Mouse (Mus musculus) lung, embryonic 15.5 days (tissue): ENCODE measurements around the gene Figla. TPM values are rescaled to one million over a fixed set of nuclear protein-coding genes. Genes with fewer than 3 reads are reported as not detected.
"Not testable (repeated sequence)": the region's sequence is repeated elsewhere in the genome, so short reads cannot be mapped to it uniquely, and the experiment has no call there.

ENCODE experiments used
- ATAC-seq: fragments of 200-750 bp; cut with Nextera tagmentation; 2 replicates; pipeline ENCODE4 v1.8.0; 2017; ENCODE audit warnings: moderate number of reproducible peaks, borderline replicate concordance; ENCODE audit not compliant: low FRiP score, low TSS enrichment; ENCODE audit errors: extremely low read depth
- H3K27ac ChIP-seq: fragments of 300-500 bp; sonication (generic); 2 replicates; pipeline ENCODE4 v1.5.1; 2015; ENCODE audit warnings: moderate library complexity, mild to moderate bottlenecking, inconsistent platforms
- H3K27me3 ChIP-seq: fragments of 300-500 bp; sonication (generic); 2 replicates; pipeline ENCODE4 v1.6.1; 2015; ENCODE audit warnings: inconsistent platforms
- H3K36me3 ChIP-seq: fragments of 300-500 bp; sonication (generic); 2 replicates; pipeline ENCODE4 v1.6.1; 2015; ENCODE audit warnings: inconsistent platforms
- H3K4me1 ChIP-seq: fragments of 300-500 bp; sonication (generic); 2 replicates; pipeline ENCODE4 v1.6.1; 2015; ENCODE audit warnings: inconsistent platforms
- H3K4me2 ChIP-seq: fragments of 300-500 bp; sonication (generic); 2 replicates; pipeline ENCODE4 v1.6.1; 2015; ENCODE audit warnings: inconsistent platforms, mild to moderate bottlenecking, moderate library complexity
- H3K4me3 ChIP-seq: fragments of 300-500 bp; sonication (generic); 2 replicates; pipeline ENCODE4 v1.5.1; 2015; ENCODE audit warnings: mild to moderate bottlenecking, inconsistent platforms
- H3K9ac ChIP-seq: fragments of 300-500 bp; sonication (generic); 2 replicates; pipeline ENCODE4 v1.6.1; 2015; ENCODE audit warnings: inconsistent platforms
- H3K9me3 ChIP-seq: fragments of 300-500 bp; sonication (generic); 2 replicates; pipeline ENCODE4 v1.6.1; 2016; ENCODE audit warnings: inconsistent platforms
- WGBS: fragments of 180-500 bp; shearing (Covaris S2); methylation state at CpG from one replicate; pipeline ENCODE4 v1.1.7; 2015; 5-methylcytosine and 5-hydroxymethylcytosine counted together
- polyA plus RNA-seq: library from polyadenylated mRNA; unstranded; fragments of >200 nt; fragmentation: Nextera tagmentation; extraction: Ambion mirVana; gene quantifications from 2 replicates; pipeline ENCODE4 v1.2.1, GENCODE M21; 2015

Gene Figla
- polyA plus RNA-seq, 1 experiment from 2014 or later, result not detected

- H3K36me3 ChIP-seq, result no peaks in the 10 kb centered on the region
- ATAC-seq, result no peak
- H3K4me3 ChIP-seq, result no peak overlapping the region
- no peaks in the 10 kb centered on the region for H3K9me3 ChIP-seq
- H3K4me1 ChIP-seq, result peaks cover 3% of the 10 kb centered on the region; the same call in 1 of the 2 replicates
- H3K27ac ChIP-seq, result no peak overlapping the region
- WGBS, result 75% methylated on average over 18 of the region's 18 CpGs
- no peak overlapping the region for H3K4me2 ChIP-seq
- H3K9ac ChIP-seq, result no peak overlapping the region
- H3K27me3 ChIP-seq, result no peaks in the 10 kb centered on the region
These were observed 12.5 kb upstream of the Figla start for GRCm38 (mm10) chr6:86003405-86003925.

GRCm38 (mm10) chr6:86004271-86005148, 11.5 kb upstream of the Figla start:
- no peaks in the 10 kb centered on the region for H3K27me3 ChIP-seq
- peak overlapping the region; percentile 42 for H3K4me2 ChIP-seq
- peaks cover 3% of the 10 kb centered on the region; the same call in 1 of the 2 replicates for H3K4me1 ChIP-seq
- no peaks in the 10 kb centered on the region for H3K9me3 ChIP-seq
- peak; percentile 79; the same call in 1 of the 2 replicates for ATAC-seq
- no peaks in the 10 kb centered on the region for H3K36me3 ChIP-seq
- no peak overlapping the region for H3K27ac ChIP-seq
- H3K4me3 ChIP-seq, result no peak overlapping the region
- WGBS, result 11% methylated on average over 18 of the region's 18 CpGs
- 0 out of 2 replicates have a peak overlapping the region, but pooled peaks have one; percentile 16 for H3K9ac ChIP-seq

GRCm38 (mm10) chr6:86009980-86010379, 6.0 kb upstream of the Figla start:
- no peaks in the 10 kb centered on the region for H3K27me3 ChIP-seq
- no peak overlapping the region for H3K9ac ChIP-seq
- H3K4me1 ChIP-seq, result no peaks in the 10 kb centered on the region
- H3K4me2 ChIP-seq, result no peak overlapping the region
- no peak overlapping the region for H3K27ac ChIP-seq
- no peak for ATAC-seq
- H3K4me3 ChIP-seq, result no peak overlapping the region
- WGBS, result 39% methylated on average over 4 of the region's 4 CpGs
- H3K9me3 ChIP-seq, result no peaks in the 10 kb centered on the region
- no peaks in the 10 kb centered on the region for H3K36me3 ChIP-seq

- H3K36me3 ChIP-seq, result not testable (repeated sequence)
These were observed 1.2 kb upstream of the Figla start for GRCm38 (mm10) chr6:86014812-86015211.

GRCm38 (mm10) chr6:86016793-86017350, 901 bp downstream of the Figla start:
- H3K36me3 ChIP-seq, result no peaks in the 10 kb centered on the region
- H3K4me3 ChIP-seq, result no peak overlapping the region
- no peak overlapping the region for H3K4me2 ChIP-seq
- no peak overlapping the region for H3K27ac ChIP-seq
- peaks cover 11% of the 10 kb centered on the region for H3K4me1 ChIP-seq
- H3K9ac ChIP-seq, result no peak overlapping the region
- no peak for ATAC-seq
- 73% methylated on average over 23 of the region's 23 CpGs for WGBS
- no peaks in the 10 kb centered on the region for H3K27me3 ChIP-seq
- H3K9me3 ChIP-seq, result no peaks in the 10 kb centered on the region

More at GRCm38 (mm10) chr6:86014812-86015211, 1.2 kb upstream of the Figla start:
- not testable (repeated sequence) for H3K4me1 ChIP-seq, H3K4me3 ChIP-seq, H3K27ac ChIP-seq, H3K9me3 ChIP-seq, H3K27me3 ChIP-seq, ATAC-seq, H3K9ac ChIP-seq, H3K4me2 ChIP-seq
- WGBS, result 51% methylated on average over 5 of the region's 5 CpGs

GRCm38 (mm10) chr6:86019415-86020237, 3.7 kb downstream of the Figla start:
- H3K4me2 ChIP-seq, result no peak overlapping the region
- H3K4me1 ChIP-seq, result peaks cover 11% of the 10 kb centered on the region
- H3K27me3 ChIP-seq, result no peaks in the 10 kb centered on the region
- no peak overlapping the region for H3K9ac ChIP-seq
- 26% methylated on average over 4 of the region's 4 CpGs for WGBS
- no peak overlapping the region for H3K4me3 ChIP-seq
- ATAC-seq, result no peak
- H3K9me3 ChIP-seq, result no peaks in the 10 kb centered on the region
- no peaks in the 10 kb centered on the region for H3K36me3 ChIP-seq
- 0 out of 2 replicates have a peak overlapping the region, but pooled peaks have one; percentile 29 for H3K27ac ChIP-seq

GRCm38 (mm10) chr6:86020948-86021347, 5.0 kb downstream of the Figla start:
- Histone ChIP-seq H3K36me3 (no peaks in the 10 kb centered on the region), H3K4me1 (peaks cover 11% of the 10 kb centered on the region), H3K9ac (no peak overlapping the region), H3K27ac (no peak overlapping the region), H3K9me3 (no peaks in the 10 kb centered on the region), H3K4me3 (no peak overlapping the region), H3K4me2 (no peak overlapping the region), H3K27me3 (no peaks in the 10 kb centered on the region)
- WGBS, result 34% methylated on average over 3 of the region's 3 CpGs
- ATAC-seq, result no peak

GRCm38 (mm10) chr6:86026632-86027292, 10.8 kb downstream of the Figla start:
- H3K9me3 ChIP-seq, result no peaks in the 10 kb centered on the region
- H3K4me3 ChIP-seq, result no peak overlapping the region
- H3K4me1 ChIP-seq, result peaks cover 5% of the 10 kb centered on the region
- H3K4me2 ChIP-seq, result no peak overlapping the region
- peaks cover 28% of the 10 kb centered on the region for H3K27me3 ChIP-seq
- H3K27ac ChIP-seq, result no peak overlapping the region
- ATAC-seq, result no peak
- no peaks in the 10 kb centered on the region for H3K36me3 ChIP-seq
- no peak overlapping the region for H3K9ac ChIP-seq
- 66% methylated on average over 8 of the region's 8 CpGs for WGBS

GRCm38 (mm10) chr6:86028150-86028549, 12.2 kb downstream of the Figla start:
- no peak overlapping the region for H3K27ac ChIP-seq
- H3K27me3 ChIP-seq, result peaks cover 28% of the 10 kb centered on the region
- no peaks in the 10 kb centered on the region for H3K36me3 ChIP-seq
- no peak overlapping the region for H3K9ac ChIP-seq
- ATAC-seq, result no peak
- no peaks in the 10 kb centered on the region for H3K9me3 ChIP-seq
- WGBS, result 63% methylated on average over 2 of the region's 2 CpGs
- peaks cover 5% of the 10 kb centered on the region for H3K4me1 ChIP-seq
- peak overlapping the region; percentile 88 for H3K4me2 ChIP-seq
- peak overlapping the region; percentile 43; the same call in 1 of the 2 replicates for H3K4me3 ChIP-seq

- peak within 1 kb of the TSS; percentile 43 for H3K4me3 ChIP-seq
- no peak for ATAC-seq
These were observed 12.8 kb downstream of the Figla start, which contains the start of gene Add2 for GRCm38 (mm10) chr6:86028601-86029322. Gene Add2 (plus strand): TSS chr6:86028681.

More at GRCm38 (mm10) chr6:86028601-86029322, 12.8 kb downstream of the Figla start, which contains the start of gene Add2:
- peak within 1 kb of the TSS; percentile 88 for H3K4me2 ChIP-seq
- H3K27ac ChIP-seq, result no peak within 1 kb of the TSS
- peaks cover 5% of the 10 kb centered on the region for H3K4me1 ChIP-seq
- H3K27me3 ChIP-seq, result peaks cover 28% of the 10 kb centered on the region
- H3K9me3 ChIP-seq, result no peaks in the 10 kb centered on the region
- peak within 1 kb of the TSS; percentile 29 for H3K9ac ChIP-seq
- 2% methylated on average over 56 of the region's 56 CpGs for WGBS
- no peaks in the 10 kb centered on the region for H3K36me3 ChIP-seq
